Mouse (Mus musculus): Measurements from ENCODE around the gene Ccdc149. TPM values are rescaled to one million over a fixed set of nuclear protein-coding genes. Genes with fewer than 3 reads are reported as not detected.

Gene Ccdc149
- total and polyA plus RNA-seq, 3 experiments: not detected

DNA sequence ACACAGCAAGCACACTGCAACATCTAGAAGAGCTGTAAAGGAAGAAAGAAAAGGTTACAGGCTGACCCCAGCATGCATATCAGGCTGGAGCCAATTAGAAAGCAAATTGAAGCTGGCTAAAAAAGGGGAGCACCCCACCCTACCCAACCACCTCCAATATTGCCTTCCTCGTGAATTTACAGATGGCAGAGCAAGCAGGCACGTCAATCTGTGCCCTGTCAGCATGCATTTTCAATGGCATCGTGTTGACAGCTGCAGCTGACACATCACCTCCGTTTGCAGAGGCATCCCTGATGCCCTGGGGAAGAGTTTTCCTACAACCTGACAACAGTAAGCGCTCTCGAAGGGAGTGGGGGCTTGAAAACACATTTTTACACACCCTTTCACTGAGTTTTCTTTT is 14.2 kb downstream of the Ccdc149 start:
- Histone ChIP-seq H3K36me3 (ENCODE audit: control insufficient read depth in 1 of 2, insufficient read depth in 2 of 2, low read length in 2 of 2) (no peaks in the 10 kb centered on the region), H3K27me3 (ENCODE audit: control insufficient read depth in 1 of 2, insufficient read depth in 2 of 2, low read length in 2 of 2) (no peaks in the 10 kb centered on the region), H3K27ac (ENCODE audit: control insufficient read depth, low read depth, low read length) (no peak overlapping the region), H3K9ac (ENCODE audit: control insufficient read depth, low read depth, low read length, poor library complexity, severe bottlenecking) (no peak overlapping the region), H3K79me2 (ENCODE audit: control insufficient read depth, insufficient read depth, low read length, poor library complexity) (no peaks in the 10 kb centered on the region), H3K4me3 (ENCODE audit: control insufficient read depth in 1 of 2, insufficient read depth in 1 of 2, low read depth in 2 of 2, low read length in 2 of 2) (no peak overlapping the region), H3K9me3 (replicated peaks; ENCODE audit: insufficient read depth, low read length) (no peaks in the 10 kb centered on the region), H3K4me1 (ENCODE audit: control insufficient read depth in 1 of 2, insufficient read depth in 2 of 2, low read length in 2 of 2) (no peaks in the 10 kb centered on the region)
- TF ChIP-seq ZC3H11A (IDR thresholded peaks at IDR 0.05; ENCODE audit: low read depth, low read length): no peak
- TF ChIP-seq ZKSCAN1 (IDR thresholded peaks at IDR 0.05; ENCODE audit: low read depth, low read length): no peak
- TF ChIP-seq MAZ (IDR thresholded peaks at IDR 0.05; ENCODE audit: low read depth, low read length): no peak
- TF ChIP-seq E2F4 (IDR thresholded peaks at IDR 0.05; ENCODE audit: borderline replicate concordance, low read depth, low read length): no peak
- no peak for TF ChIP-seq ZNF384 (IDR thresholded peaks at IDR 0.05; ENCODE audit: low read depth, low read length)
- no peak for TF ChIP-seq ELF1 (IDR thresholded peaks at IDR 0.05; ENCODE audit: low read depth, low read length)
- TF ChIP-seq SIN3A (IDR thresholded peaks at IDR 0.05; ENCODE audit: low read length): no peak
- TF ChIP-seq NRF1 (IDR thresholded peaks at IDR 0.05; ENCODE audit: insufficient read depth, low read depth, low read length, poor library complexity, severe bottlenecking): no peak
- TF ChIP-seq MAX (IDR thresholded peaks at IDR 0.05; ENCODE audit: low read length): no peak
- TF ChIP-seq POLR2AphosphoS5 (IDR thresholded peaks at IDR 0.05; ENCODE audit: borderline replicate concordance, low read depth, low read length): no peak
- TF ChIP-seq EP300 (IDR thresholded peaks at IDR 0.05; ENCODE audit: low read depth in 1 of 2, low read length in 2 of 2): no peak
- no peak for TF ChIP-seq ETS1 (IDR thresholded peaks at IDR 0.05; ENCODE audit: low read depth, low read length)
- TF ChIP-seq GABPA (IDR thresholded peaks at IDR 0.05; ENCODE audit: low read depth, low read length): no peak
- TF ChIP-seq SMC3 (IDR thresholded peaks at IDR 0.05; ENCODE audit: low read depth, low read length): no peak
- TF ChIP-seq TAL1 (IDR thresholded peaks at IDR 0.05; ENCODE audit: low read length): no peak
- DNase-seq (ENCODE audit: low read depth, low spot score): no peak

DNA sequence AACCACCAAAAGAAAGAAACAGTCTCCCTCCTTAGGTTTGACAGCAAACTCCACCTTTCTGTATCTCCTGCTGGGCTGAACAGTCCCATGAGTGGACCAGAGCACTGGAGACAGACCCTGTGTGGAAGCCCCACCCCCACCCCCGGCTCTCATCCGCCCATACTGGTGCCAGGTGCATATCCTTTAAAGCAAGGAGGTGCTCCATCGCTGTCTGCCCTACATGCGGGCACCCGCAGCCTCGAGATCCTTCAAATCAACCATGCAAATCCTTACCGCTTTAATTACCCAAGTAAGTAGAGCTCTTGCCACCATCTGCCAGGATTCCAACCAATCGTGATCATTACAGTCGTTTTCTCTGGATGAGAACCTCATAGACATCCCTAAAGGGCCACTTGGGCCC is 20.5 kb downstream of the Ccdc149 start:
- H3K79me2 ChIP-seq (ENCODE audit: control insufficient read depth, insufficient read depth, low read length, poor library complexity): no peaks in the 10 kb centered on the region

More for the DNA sequence above, 20.5 kb downstream of the Ccdc149 start:
- no peak overlapping the region for H3K4me3 ChIP-seq (ENCODE audit: control insufficient read depth in 1 of 2, insufficient read depth in 1 of 2, low read depth in 2 of 2, low read length in 2 of 2)
- H3K27ac ChIP-seq (ENCODE audit: control insufficient read depth, low read depth, low read length): no peak overlapping the region
- no peaks in the 10 kb centered on the region for H3K4me1 ChIP-seq (ENCODE audit: control insufficient read depth in 1 of 2, insufficient read depth in 2 of 2, low read length in 2 of 2)
- no peaks in the 10 kb centered on the region for H3K27me3 ChIP-seq (ENCODE audit: control insufficient read depth in 1 of 2, insufficient read depth in 2 of 2, low read length in 2 of 2)
- H3K36me3 ChIP-seq (ENCODE audit: control insufficient read depth in 1 of 2, insufficient read depth in 2 of 2, low read length in 2 of 2): no peaks in the 10 kb centered on the region
- no peak overlapping the region for H3K9ac ChIP-seq (ENCODE audit: control insufficient read depth, low read depth, low read length, poor library complexity, severe bottlenecking)
- TF ChIP-seq MAZ (IDR thresholded peaks at IDR 0.05; ENCODE audit: low read depth, low read length): no peak
- TF ChIP-seq GATA1 (IDR thresholded peaks at IDR 0.05; ENCODE audit: low read depth, low read length): no peak
- no peak for TF ChIP-seq GABPA (IDR thresholded peaks at IDR 0.05; ENCODE audit: low read depth, low read length)
- no peak for TF ChIP-seq CHD1 (IDR thresholded peaks at IDR 0.05; ENCODE audit: low read depth, low read length)
- no peak for TF ChIP-seq ELF1 (IDR thresholded peaks at IDR 0.05; ENCODE audit: low read depth, low read length)
- TF ChIP-seq RCOR1 (IDR thresholded peaks at IDR 0.05; ENCODE audit: low read depth, low read length): no peak
- no peaks in the 10 kb centered on the region for H3K9me3 ChIP-seq (replicated peaks; ENCODE audit: insufficient read depth, low read length)
- no peak for DNase-seq (ENCODE audit: low read depth, low spot score)

Data from MEL (cell line).